Mouse (Mus musculus) heart, postnatal 36 days (tissue): Measurements from ENCODE around the gene Col1a1. TPM values are rescaled to one million over a fixed set of nuclear protein-coding genes. Genes with fewer than 3 reads are reported as not detected.
A peak's percentile ranks its signal among the peaks of the same experiment; 100 is the strongest.

Source experiments
- DNase-seq, 2 experiments: peaks; one replicate each; pipeline ENCODE4 v3.0.0; 2021 to 2022
- intact Hi-C: fragments of 180-260 bp; cut with DNase I; formaldehyde crosslinking; loops from one replicate; pipeline ENCODE4 v1.15.1; 2025
- total RNA-seq, 2 experiments: library from RNA; stranded (reverse); gene quantifications; 2 replicates each; pipeline ENCODE4 v1.2.3; 2021

Gene Col1a1
- 100 to 1,000 TPM; 144 to 156 TPM for total RNA-seq

- peak; percentile 75 to 76 for DNase-seq
- intact Hi-C loops, result loop anchor here (1.0 to 2.0 kb wide), 2 partner anchors 70 to 205 kb away; no protein-coding TSS in a partner anchor
Measured at GRCm38 (mm10) chr11:94936045-94936444, at the start of gene Col1a1. Gene Col1a1 (plus strand): TSS chr11:94936224.

GRCm38 (mm10) chr11:94891155-94891554 lies 44.9 kb upstream of the Col1a1 start:
- intact Hi-C loops, result no loop called here
- DNase-seq, result no peak

- no peak for DNase-seq
- intact Hi-C loops, result no loop called here
Measured at GRCm38 (mm10) chr11:94896753-94897376, 39.2 kb upstream of the Col1a1 start.

GRCm38 (mm10) chr11:94901231-94901630 lies 34.8 kb upstream of the Col1a1 start:
- no peak for DNase-seq
- intact Hi-C loops, result no loop called here

GRCm38 (mm10) chr11:94904306-94904705 lies 31.7 kb upstream of the Col1a1 start:
- intact Hi-C loops, result no loop called here
- no peak for DNase-seq

- no peak for DNase-seq
- intact Hi-C loops, result no loop called here
Measured at GRCm38 (mm10) chr11:94910971-94911370, 25.1 kb upstream of the Col1a1 start.

- no peak for DNase-seq
- intact Hi-C loops, result no loop called here
Measured at GRCm38 (mm10) chr11:94912568-94912967, 23.5 kb upstream of the Col1a1 start.

- DNase-seq, result peak in 1 of 2 experiments; percentile 63
- intact Hi-C loops, result no loop called here
Measured at GRCm38 (mm10) chr11:94913302-94914090, 22.5 kb upstream of the Col1a1 start.

GRCm38 (mm10) chr11:94915675-94916403 lies 20.2 kb upstream of the Col1a1 start:
- intact Hi-C loops, result no loop called here
- peak; percentile 64 to 66 for DNase-seq

GRCm38 (mm10) chr11:94916477-94916876 lies 19.5 kb upstream of the Col1a1 start:
- intact Hi-C loops, result no loop called here
- no peak for DNase-seq

GRCm38 (mm10) chr11:94917717-94918116 lies 18.3 kb upstream of the Col1a1 start:
- DNase-seq, result no peak
- intact Hi-C loops, result no loop called here

GRCm38 (mm10) chr11:94920996-94921401 lies 15.0 kb upstream of the Col1a1 start:
- intact Hi-C loops, result no loop called here
- DNase-seq, result no peak

GRCm38 (mm10) chr11:94924977-94925376 lies 11.0 kb upstream of the Col1a1 start:
- intact Hi-C loops, result no loop called here
- DNase-seq, result no peak

GRCm38 (mm10) chr11:94926431-94926830 lies 9.6 kb upstream of the Col1a1 start:
- no peak for DNase-seq
- intact Hi-C loops, result no loop called here

GRCm38 (mm10) chr11:94927771-94928291 lies 8.2 kb upstream of the Col1a1 start:
- DNase-seq, result no peak
- intact Hi-C loops, result no loop called here

- peak; percentile 84 to 86 for DNase-seq
- intact Hi-C loops, result no loop called here
Measured at GRCm38 (mm10) chr11:94928820-94929219, 7.2 kb upstream of the Col1a1 start.

- intact Hi-C loops, result no loop called here
- no peak for DNase-seq
Measured at GRCm38 (mm10) chr11:94929599-94929998, 6.4 kb upstream of the Col1a1 start.

GRCm38 (mm10) chr11:94930151-94930550 lies 5.9 kb upstream of the Col1a1 start:
- DNase-seq, result no peak

GRCm38 (mm10) chr11:94933584-94933983 lies 2.4 kb upstream of the Col1a1 start:
- intact Hi-C loops, result no loop called here
- no peak for DNase-seq

More at GRCm38 (mm10) chr11:94930151-94930550, 5.9 kb upstream of the Col1a1 start:
- intact Hi-C loops, result no loop called here

GRCm38 (mm10) chr11:94934526-94934925 lies 1.5 kb upstream of the Col1a1 start:
- intact Hi-C loops, result no loop called here
- DNase-seq, result no peak

- intact Hi-C loops, result loop anchor here (1.0 to 2.0 kb wide), 4 partner anchors 71 to 206 kb away; no protein-coding TSS in a partner anchor
- peak; percentile 93 to 94 for DNase-seq
Measured at GRCm38 (mm10) chr11:94936851-94937295, 849 bp downstream of the Col1a1 start.
